ENCODE assay signal across 25 mouse cellular contexts in genomic region chr2:143937861-143938260, GRCm38 (mm10). TPM values are rescaled to one million over a fixed set of nuclear protein-coding genes. Genes with fewer than 3 reads are reported as not detected.
DNase-seq lines count a peak whose midpoint lies in the region; ATAC-seq lines count a peak whose summit lies in the region.
"Had no signal": no experiment of that assay in that cellular context is flagged by ENCODE, and none has a peak within 500 bp of the region (broad histone marks: within the 10 kb centered on the region; RNA-seq: fewer than 3 reads in every experiment).

No protein-coding gene starts in this region.

- H3K9ac ChIP-seq in heart, embryonic 13.5 days = no peak overlapping the region
- no peak overlapping the region for H3K9ac ChIP-seq in neural tube, embryonic 14.5 days (replicated peaks; ENCODE audit: low read depth, low read length)
- no peak overlapping the region for H3K9ac ChIP-seq in neural tube, embryonic 15.5 days (replicated peaks)
- H3K9ac ChIP-seq: forebrain, embryonic 15.5 days; heart, embryonic 15.5 days; limb, embryonic 12.5 days; liver, embryonic 15.5 days; lung, embryonic 14.5 days; stomach, embryonic 15.5 days had no signal

- H3K27me3 ChIP-seq in heart, embryonic 13.5 days (replicated peaks) = no peaks in the 10 kb centered on the region
- no peaks in the 10 kb centered on the region for H3K27me3 ChIP-seq in neural tube, embryonic 14.5 days (ENCODE audit: control insufficient read depth, insufficient read depth, low read length)
- H3K27me3 ChIP-seq in neural tube, embryonic 15.5 days (replicated peaks) = no peaks in the 10 kb centered on the region
- H3K27me3 ChIP-seq: forebrain, embryonic 15.5 days; heart, embryonic 15.5 days; limb, embryonic 12.5 days; liver, embryonic 15.5 days; stomach, embryonic 15.5 days had no signal

- H3K4me3 ChIP-seq in heart, embryonic 13.5 days = no peak overlapping the region
- H3K4me3 ChIP-seq in neural tube, embryonic 14.5 days (ENCODE audit: low read depth, low read length) = no peak overlapping the region
- H3K4me3 ChIP-seq in neural tube, embryonic 15.5 days (replicated peaks) = no peak overlapping the region
- H3K4me3 ChIP-seq: forebrain, embryonic 15.5 days; heart, adult 2 months; heart, embryonic 15.5 days; left cerebral cortex, adult 2 months; limb, embryonic 12.5 days; liver, embryonic 15.5 days; stomach, embryonic 15.5 days had no signal

- WGBS in heart, embryonic 13.5 days = 63% methylated on average over 2 of the region's 2 CpGs
- WGBS in neural tube, embryonic 14.5 days = 62% methylated on average over 2 of the region's 2 CpGs
- 54% methylated on average over 2 of the region's 2 CpGs for WGBS in neural tube, embryonic 15.5 days

- H3K9me3 ChIP-seq in heart, embryonic 13.5 days = no peaks in the 10 kb centered on the region
- no peaks in the 10 kb centered on the region for H3K9me3 ChIP-seq in neural tube, embryonic 14.5 days (ENCODE audit: control insufficient read depth, low read length)
- no peaks in the 10 kb centered on the region for H3K9me3 ChIP-seq in neural tube, embryonic 15.5 days (replicated peaks)
- H3K9me3 ChIP-seq: forebrain, embryonic 15.5 days; G1E; heart, embryonic 15.5 days; limb, embryonic 12.5 days; liver, embryonic 15.5 days; stomach, embryonic 15.5 days had no signal

- peaks cover 52% of the 10 kb centered on the region for H3K36me3 ChIP-seq in heart, embryonic 13.5 days
- H3K36me3 ChIP-seq in neural tube, embryonic 14.5 days (ENCODE audit: control insufficient read depth, insufficient read depth, low read length) = peaks cover 4% of the 10 kb centered on the region; the same call in 1 of the 2 replicates
- H3K36me3 ChIP-seq in neural tube, embryonic 15.5 days = peaks cover 26% of the 10 kb centered on the region

- no peak overlapping the region for H3K4me2 ChIP-seq in heart, embryonic 13.5 days
- H3K4me2 ChIP-seq in neural tube, embryonic 14.5 days (ENCODE audit: low read depth, low read length) = no peak overlapping the region
- no peak overlapping the region for H3K4me2 ChIP-seq in neural tube, embryonic 15.5 days
- H3K4me2 ChIP-seq: forebrain, embryonic 15.5 days; heart, embryonic 15.5 days; limb, embryonic 12.5 days; liver, embryonic 15.5 days; lung, embryonic 14.5 days; stomach, embryonic 15.5 days had no signal

- peak; percentile 25 for DNase-seq in adrenal gland, adult 8-10 months
- DNase-seq in adrenal gland, postnatal 4 days (ENCODE audit: low spot score in 2 of 2) = no peak
- DNase-seq in heart, postnatal 36 days = no peak
- DNase-seq in kidney, adult 11 months = peak; percentile 0
- no peak for DNase-seq in kidney, postnatal 25 days
- DNase-seq: adrenal gland, postnatal 36 days; cerebellum, adult 2 months; cerebellum, postnatal 14 days; gastrocnemius, postnatal 25 days; kidney, adult 8-10 months; lung, embryonic 14.5 days; lung, postnatal 14 days; midbrain, embryonic 14.5 days; thymus, postnatal 14 days had no signal

- H3K27ac ChIP-seq in heart, embryonic 13.5 days (replicated peaks) = 0 out of 2 replicates have a peak overlapping the region, but pooled peaks have one; percentile 2
- no peak overlapping the region for H3K27ac ChIP-seq in neural tube, embryonic 14.5 days (ENCODE audit: low read depth, low read length)
- no peak overlapping the region for H3K27ac ChIP-seq in neural tube, embryonic 15.5 days (replicated peaks)
- H3K27ac ChIP-seq: forebrain, embryonic 15.5 days; heart, adult 2 months; heart, embryonic 15.5 days; left cerebral cortex, adult 2 months; limb, embryonic 12.5 days; liver, embryonic 15.5 days; stomach, embryonic 15.5 days had no signal

- no peak for ATAC-seq in heart, embryonic 13.5 days (ENCODE audit: extremely low read depth, insufficient number of reproducible peaks, low FRiP score, low TSS enrichment)
- ATAC-seq in neural tube, embryonic 14.5 days (ENCODE audit: low read depth) = peak; percentile 21; the same call in 1 of the 2 replicates
- ATAC-seq in neural tube, embryonic 15.5 days (ENCODE audit: low FRiP score) = no peak
- ATAC-seq: forebrain, embryonic 15.5 days had no signal

- intact Hi-C loops in heart, postnatal 36 days (cut with DNase I) = no loop called here

- peaks cover 44% of the 10 kb centered on the region for H3K4me1 ChIP-seq in heart, embryonic 13.5 days
- H3K4me1 ChIP-seq in neural tube, embryonic 14.5 days (ENCODE audit: control insufficient read depth, insufficient read depth, low read length) = no peaks in the 10 kb centered on the region
- 0 out of 2 replicates have a peak, but pooled peaks cover 3% of the 10 kb centered on the region for H3K4me1 ChIP-seq in neural tube, embryonic 15.5 days
- H3K4me1 ChIP-seq: limb, embryonic 12.5 days; stomach, embryonic 15.5 days had no signal

RNA-seq across cellular contexts. Expression of gene Dstn, which starts 22.7 kb away (rescaled TPM):
- total RNA-seq in adrenal gland, adult 8-10 months (2022) = 100 to 1,000 TPM; 210 to 277 (median 238) TPM
- total RNA-seq in adrenal gland, postnatal 4 days (2021) = 100 to 1,000 TPM; 227 to 242 TPM
- polyA plus RNA-seq in heart, embryonic 13.5 days (2015; fragmentation: Nextera tagmentation; extraction: Ambion mirVana) = 860 and 905 TPM in 2 replicates
- 100 to 1,000 TPM; 196 to 202 TPM for total RNA-seq in heart, postnatal 36 days (2021)
- polyA plus RNA-seq in neural tube, embryonic 14.5 days (2014; fragmentation: Nextera tagmentation; extraction: Ambion mirVana) = 452 and 484 TPM in 2 replicates
- polyA plus RNA-seq in neural tube, embryonic 15.5 days (2015; fragmentation: Nextera tagmentation; extraction: Ambion mirVana) = 415 and 417 TPM in 2 replicates

Comparison
In these comparisons a context has a peak if more than half of its experiments do, and no peak if none do; other contexts are left out.
1. DNase-seq: peak in adrenal gland, adult 8-10 months (single experiment) and kidney, adult 11 months (single experiment); none in adrenal gland, postnatal 4 days (0 of 2), heart, postnatal 36 days (0 of 2) and kidney, postnatal 25 days (0 of 2).